Mouse (Mus musculus) embryonic facial prominence, embryonic 13.5 days (tissue): Measurements from ENCODE around the gene Bbs5. TPM values are rescaled to one million over a fixed set of nuclear protein-coding genes. Genes with fewer than 3 reads are reported as not detected.
A peak's percentile ranks its signal among the peaks of the same experiment; 100 is the strongest.

ENCODE experiments used
- ATAC-seq: fragments of 200-750 bp; cut with Nextera tagmentation; 2 replicates; pipeline ENCODE4 v1.8.0; 2017; ENCODE audit warnings: low read depth; ENCODE audit not compliant: insufficient number of reproducible peaks, insufficient read depth, low FRiP score, low TSS enrichment
- H3K27ac ChIP-seq: fragments of 300-500 bp; sonication (generic); 2 replicates; pipeline ENCODE4 v1.5.1; 2015; ENCODE audit warnings: moderate library complexity, mild to moderate bottlenecking, inconsistent platforms
- H3K27me3 ChIP-seq: fragments of 300-500 bp; sonication (generic); 2 replicates; pipeline ENCODE4 v1.6.1; 2015; ENCODE audit warnings: mild to moderate bottlenecking, inconsistent platforms
- H3K36me3 ChIP-seq: fragments of 300-500 bp; sonication (generic); 2 replicates; pipeline ENCODE4 v1.6.1; 2015; ENCODE audit warnings: mild to moderate bottlenecking, inconsistent platforms
- H3K4me1 ChIP-seq: fragments of 300-500 bp; sonication (generic); 2 replicates; pipeline ENCODE4 v1.6.1; 2015; ENCODE audit warnings: inconsistent platforms
- H3K4me2 ChIP-seq: fragments of 300-500 bp; sonication (generic); 2 replicates; pipeline ENCODE4 v1.6.1; 2015; ENCODE audit warnings: moderate library complexity, mild to moderate bottlenecking, inconsistent platforms
- H3K4me3 ChIP-seq: fragments of 300-500 bp; sonication (generic); 2 replicates; pipeline ENCODE4 v1.5.1; 2015; ENCODE audit warnings: mild to moderate bottlenecking, inconsistent platforms
- H3K9ac ChIP-seq: fragments of 300-500 bp; sonication (generic); 2 replicates; pipeline ENCODE4 v1.6.1; 2015; ENCODE audit warnings: mild to moderate bottlenecking, inconsistent platforms
- H3K9me3 ChIP-seq: fragments of 300-500 bp; sonication (generic); 2 replicates; pipeline ENCODE4 v1.6.1; 2016; ENCODE audit warnings: inconsistent platforms
- WGBS: fragments of 180-500 bp; shearing (Covaris S2); methylation state at CpG from one replicate; pipeline ENCODE4 v1.1.7; 2015; ENCODE audit warnings: mixed read lengths; 5-methylcytosine and 5-hydroxymethylcytosine counted together
- polyA plus RNA-seq: library from polyadenylated mRNA; unstranded; fragments of >200 nt; fragmentation: Nextera tagmentation; extraction: Ambion mirVana; gene quantifications from 2 replicates; pipeline ENCODE4 v1.2.1, GENCODE M21; 2015

Gene Bbs5
- 21.3 and 23.9 TPM in 2 replicates for polyA plus RNA-seq

- no peaks in the 10 kb centered on the region for H3K27me3 ChIP-seq
- peak within 1 kb of the TSS; percentile 87 for H3K4me3 ChIP-seq
- H3K4me2 ChIP-seq: peak within 1 kb of the TSS; percentile 63
- H3K9ac ChIP-seq: peak within 1 kb of the TSS; percentile 85
- H3K27ac ChIP-seq: no peak within 1 kb of the TSS
- H3K36me3 ChIP-seq: no peaks in the 10 kb centered on the region
- ATAC-seq: peak; percentile 82
- H3K4me1 ChIP-seq: 0 out of 2 replicates have a peak, but pooled peaks cover 6% of the 10 kb centered on the region
- 3% methylated on average over 43 of the region's 43 CpGs for WGBS
- no peaks in the 10 kb centered on the region for H3K9me3 ChIP-seq
Observed at GRCm38 (mm10) chr2:69646726-69647490, at the start of gene Bbs5. Gene Bbs5, plus strand, starts transcription at chr2:69647171.

DNA sequence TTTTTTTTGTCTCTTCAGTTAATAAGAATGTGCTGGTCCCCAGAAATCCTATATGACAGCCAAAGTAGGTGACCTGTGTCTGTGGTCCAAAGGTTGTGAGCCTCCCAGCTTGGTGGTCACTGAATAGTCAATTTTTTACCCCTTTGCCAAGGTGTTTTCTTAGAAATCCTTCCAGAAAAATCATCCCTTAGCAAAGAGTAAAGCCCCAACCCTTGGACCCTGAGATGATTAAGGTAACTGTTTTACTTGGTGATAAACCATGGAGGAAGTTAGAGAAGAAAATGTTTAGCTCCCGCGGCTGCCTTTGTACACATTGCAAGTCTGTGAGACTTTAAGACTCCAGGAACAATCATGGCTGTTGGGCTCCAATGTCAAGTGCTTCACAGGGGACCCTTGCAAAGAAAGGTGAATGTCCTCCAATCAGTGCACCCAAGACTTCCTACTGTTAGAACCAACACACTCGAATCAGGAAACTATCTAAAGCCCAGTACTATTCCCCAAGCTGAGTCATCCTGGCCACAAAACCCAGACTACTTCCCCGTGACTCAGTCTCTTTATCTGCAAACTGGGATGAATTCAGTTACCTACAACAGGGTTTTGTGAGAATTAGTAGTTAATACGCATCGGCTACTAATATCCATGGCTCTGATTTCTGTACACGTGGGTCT lies 43.1 kb upstream of the Bbs5 start:
- no peak overlapping the region for H3K4me3 ChIP-seq
- no peaks in the 10 kb centered on the region for H3K4me1 ChIP-seq
- no peak for ATAC-seq
- no peaks in the 10 kb centered on the region for H3K36me3 ChIP-seq
- H3K27ac ChIP-seq: no peak overlapping the region
- 94% methylated on average over 7 of the region's 7 CpGs for WGBS
- H3K27me3 ChIP-seq: no peaks in the 10 kb centered on the region
- no peak overlapping the region for H3K9ac ChIP-seq
- H3K4me2 ChIP-seq: no peak overlapping the region
- no peaks in the 10 kb centered on the region for H3K9me3 ChIP-seq

GRCm38 (mm10) chr2:69606621-69607020 lies 40.4 kb upstream of the Bbs5 start:
- Histone ChIP-seq H3K4me1 (no peaks in the 10 kb centered on the region), H3K27ac (no peak overlapping the region), H3K4me2 (no peak overlapping the region), H3K9ac (no peak overlapping the region), H3K4me3 (no peak overlapping the region), H3K9me3 (no peaks in the 10 kb centered on the region), H3K36me3 (no peaks in the 10 kb centered on the region), H3K27me3 (no peaks in the 10 kb centered on the region)
- 83% methylated on average over 3 of the region's 3 CpGs for WGBS
- no peak for ATAC-seq

- H3K27me3 ChIP-seq: no peaks in the 10 kb centered on the region
- no peaks in the 10 kb centered on the region for H3K9me3 ChIP-seq
- 12% methylated on average over 10 of the region's 10 CpGs for WGBS
- no peak overlapping the region for H3K27ac ChIP-seq
- H3K9ac ChIP-seq: no peak overlapping the region
- no peak overlapping the region for H3K4me2 ChIP-seq
- 0 out of 2 replicates have a peak, but pooled peaks cover 4% of the 10 kb centered on the region for H3K4me1 ChIP-seq
- no peak for ATAC-seq
- H3K4me3 ChIP-seq: no peak overlapping the region
- H3K36me3 ChIP-seq: no peaks in the 10 kb centered on the region
Observed at GRCm38 (mm10) chr2:69612237-69612636, 34.7 kb upstream of the Bbs5 start.

DNA sequence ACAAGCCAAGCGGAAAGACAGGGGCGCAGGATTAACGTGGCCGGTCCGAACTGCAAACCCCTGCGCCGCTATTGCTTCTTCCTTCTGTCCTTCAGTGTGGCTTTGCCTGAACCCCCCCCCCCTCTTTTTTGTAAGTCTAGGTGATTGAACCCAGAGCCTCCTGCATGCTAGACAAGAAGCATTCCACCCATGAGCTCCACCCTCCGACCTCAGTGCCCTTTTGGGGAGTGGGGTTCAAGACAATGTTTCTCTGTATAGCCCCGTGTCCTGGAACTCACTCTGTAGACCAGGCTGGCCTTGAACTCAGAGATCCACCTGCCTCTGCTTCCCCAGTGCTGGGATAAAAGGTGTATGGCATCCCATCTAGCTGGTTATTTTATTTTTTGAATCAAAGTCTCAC lies 34.3 kb upstream of the Bbs5 start:
- Histone ChIP-seq H3K4me1 (0 out of 2 replicates have a peak, but pooled peaks cover 4% of the 10 kb centered on the region), H3K27ac (no peak overlapping the region), H3K27me3 (no peaks in the 10 kb centered on the region), H3K36me3 (no peaks in the 10 kb centered on the region), H3K9me3 (no peaks in the 10 kb centered on the region), H3K4me2 (no peak overlapping the region), H3K4me3 (no peak overlapping the region), H3K9ac (no peak overlapping the region)
- WGBS: 55% methylated on average over 9 of the region's 9 CpGs
- no peak for ATAC-seq

DNA sequence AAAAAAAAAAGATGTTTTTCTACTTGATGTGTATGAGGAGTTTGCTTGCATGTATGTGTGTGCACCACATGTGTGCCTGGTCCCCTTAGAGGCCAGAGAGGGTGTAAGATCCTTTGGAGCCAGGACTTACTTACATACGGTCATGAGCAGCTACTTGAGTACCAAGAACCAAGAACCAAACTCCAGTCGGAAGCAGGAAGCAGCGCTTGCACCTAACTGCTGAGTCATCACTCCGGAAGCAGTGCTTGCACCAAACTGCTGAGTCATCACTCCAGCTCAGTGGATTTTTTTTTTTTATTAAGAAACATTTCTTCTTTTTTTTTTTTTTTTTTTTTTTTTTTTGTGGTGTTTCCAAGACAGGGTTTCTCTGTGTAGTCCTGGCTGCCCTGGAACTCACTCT lies 33.7 kb upstream of the Bbs5 start:
- 0 out of 2 replicates have a peak, but pooled peaks cover 4% of the 10 kb centered on the region for H3K4me1 ChIP-seq
- H3K9me3 ChIP-seq: no peaks in the 10 kb centered on the region
- H3K4me3 ChIP-seq: no peak overlapping the region
- ATAC-seq: no peak
- no peaks in the 10 kb centered on the region for H3K27me3 ChIP-seq
- 72% methylated on average over 4 of the region's 4 CpGs for WGBS
- no peak overlapping the region for H3K9ac ChIP-seq
- H3K4me2 ChIP-seq: no peak overlapping the region
- no peak overlapping the region for H3K27ac ChIP-seq
- no peaks in the 10 kb centered on the region for H3K36me3 ChIP-seq

DNA sequence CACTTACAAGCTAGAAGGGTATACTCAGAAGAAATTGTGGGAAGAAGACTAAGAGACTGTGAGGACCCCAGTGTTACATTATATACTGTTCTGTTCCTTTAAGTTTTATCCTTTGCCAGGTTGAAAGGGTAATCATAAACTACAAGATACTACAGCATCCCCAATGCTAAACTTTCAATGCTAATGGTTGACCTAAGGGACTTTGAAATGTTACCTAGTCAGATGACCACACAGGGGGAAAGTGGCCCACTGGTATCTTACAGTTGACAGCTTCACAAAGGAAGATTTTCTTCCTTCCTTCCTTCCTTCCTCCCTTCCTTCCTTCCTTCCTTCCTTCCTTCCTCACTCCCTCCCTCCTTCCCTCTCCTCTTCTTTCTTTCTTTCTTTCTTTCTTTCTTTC lies 28.6 kb upstream of the Bbs5 start:
- H3K4me1 ChIP-seq: 0 out of 2 replicates have a peak, but pooled peaks cover 3% of the 10 kb centered on the region
- H3K4me2 ChIP-seq: no peak overlapping the region
- H3K9me3 ChIP-seq: no peaks in the 10 kb centered on the region
- H3K36me3 ChIP-seq: no peaks in the 10 kb centered on the region
- H3K9ac ChIP-seq: no peak overlapping the region
- no peak overlapping the region for H3K4me3 ChIP-seq
- H3K27me3 ChIP-seq: no peaks in the 10 kb centered on the region
- ATAC-seq: no peak
- no peak overlapping the region for H3K27ac ChIP-seq

GRCm38 (mm10) chr2:69619286-69619685 lies 27.7 kb upstream of the Bbs5 start:
- H3K27ac ChIP-seq: no peak overlapping the region
- ATAC-seq: no peak
- H3K9me3 ChIP-seq: no peaks in the 10 kb centered on the region
- no peaks in the 10 kb centered on the region for H3K27me3 ChIP-seq
- H3K4me2 ChIP-seq: no peak overlapping the region
- H3K36me3 ChIP-seq: no peaks in the 10 kb centered on the region
- H3K4me3 ChIP-seq: no peak overlapping the region
- no peak overlapping the region for H3K9ac ChIP-seq
- H3K4me1 ChIP-seq: 0 out of 2 replicates have a peak, but pooled peaks cover 3% of the 10 kb centered on the region

DNA sequence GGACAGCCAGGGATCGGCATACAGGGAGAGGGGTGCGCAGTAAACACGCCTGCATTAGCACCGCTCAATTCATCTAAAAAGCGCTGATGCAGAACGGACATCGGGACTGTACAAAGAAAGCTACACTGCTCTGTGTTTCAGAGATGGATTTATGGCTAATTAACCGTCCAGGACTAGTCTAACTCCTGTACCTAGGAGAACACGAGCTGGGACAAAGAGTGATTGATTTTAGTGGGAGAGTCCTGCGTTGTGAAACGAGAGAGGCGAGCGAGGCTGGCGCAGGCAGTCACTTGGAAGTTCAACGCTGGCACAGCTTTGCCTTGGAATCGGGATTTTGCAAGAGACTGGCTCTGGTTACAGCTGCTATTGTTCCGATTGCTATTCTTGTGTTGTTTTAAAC lies 17.8 kb upstream of the Bbs5 start:
- WGBS: 80% methylated on average over 17 of the region's 17 CpGs
- Histone ChIP-seq H3K9me3 (no peaks in the 10 kb centered on the region), H3K27me3 (no peaks in the 10 kb centered on the region), H3K4me1 (no peaks in the 10 kb centered on the region), H3K4me2 (no peak overlapping the region), H3K27ac (no peak overlapping the region), H3K4me3 (no peak overlapping the region), H3K36me3 (no peaks in the 10 kb centered on the region), H3K9ac (no peak overlapping the region)
- ATAC-seq: no peak

GRCm38 (mm10) chr2:69629914-69630313 lies 17.1 kb upstream of the Bbs5 start:
- WGBS: 84% methylated on average over 6 of the region's 6 CpGs
- no peak overlapping the region for H3K27ac ChIP-seq
- H3K4me2 ChIP-seq: no peak overlapping the region
- no peak overlapping the region for H3K4me3 ChIP-seq
- no peaks in the 10 kb centered on the region for H3K4me1 ChIP-seq
- no peaks in the 10 kb centered on the region for H3K36me3 ChIP-seq
- no peaks in the 10 kb centered on the region for H3K27me3 ChIP-seq
- H3K9ac ChIP-seq: no peak overlapping the region
- no peak for ATAC-seq
- no peaks in the 10 kb centered on the region for H3K9me3 ChIP-seq

DNA sequence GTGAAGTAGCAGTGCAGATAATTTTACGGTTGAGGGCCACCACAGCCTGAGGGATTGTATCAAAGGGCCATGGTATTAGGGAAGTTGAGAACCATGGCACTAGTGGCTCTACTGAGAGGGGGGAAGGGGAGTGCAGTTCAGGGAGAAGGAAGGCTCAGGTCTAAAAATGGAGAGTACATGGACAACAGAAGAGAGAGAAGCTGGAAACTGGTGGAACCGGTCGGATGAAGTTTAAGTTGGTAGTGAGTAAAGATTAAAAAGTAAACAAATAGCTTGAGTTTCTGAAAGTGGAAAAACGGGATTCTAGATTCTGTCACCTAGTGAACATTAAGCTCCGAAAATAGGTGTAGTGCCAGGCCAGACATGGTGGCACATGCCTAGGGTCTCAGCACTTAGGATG lies 16.2 kb upstream of the Bbs5 start:
- Histone ChIP-seq H3K9me3 (no peaks in the 10 kb centered on the region), H3K27ac (no peak overlapping the region), H3K27me3 (no peaks in the 10 kb centered on the region), H3K4me1 (no peaks in the 10 kb centered on the region), H3K9ac (no peak overlapping the region), H3K4me2 (no peak overlapping the region), H3K36me3 (no peaks in the 10 kb centered on the region), H3K4me3 (no peak overlapping the region)
- 72% methylated on average over 5 of the region's 5 CpGs for WGBS
- ATAC-seq: no peak

GRCm38 (mm10) chr2:69631449-69631848 lies 15.5 kb upstream of the Bbs5 start:
- H3K4me1 ChIP-seq: no peaks in the 10 kb centered on the region
- no peak for ATAC-seq
- H3K9ac ChIP-seq: no peak overlapping the region
- no peak overlapping the region for H3K27ac ChIP-seq
- no peaks in the 10 kb centered on the region for H3K9me3 ChIP-seq
- no peak overlapping the region for H3K4me2 ChIP-seq
- H3K4me3 ChIP-seq: no peak overlapping the region
- H3K36me3 ChIP-seq: no peaks in the 10 kb centered on the region
- 92% methylated on average over 2 of the region's 2 CpGs for WGBS
- no peaks in the 10 kb centered on the region for H3K27me3 ChIP-seq
